Mouse (Mus musculus): ENCODE measurements around the gene Cdk14. TPM values are rescaled to one million over a fixed set of nuclear protein-coding genes. Genes with fewer than 3 reads are reported as not detected.

The Cdk14 gene
- total RNA-seq, 2 experiments from 2014 or later, result 2.6 to 5.3 TPM

GRCm38 (mm10) chr5:5326716-5327115 is 93.4 kb downstream of the Cdk14 start:
- TF ChIP-seq CTCF (IDR thresholded peaks at IDR 0.05), result no peak
- Histone ChIP-seq H3K4me3 (no peak overlapping the region), H3K27ac (no peak overlapping the region)
- intact Hi-C loops (cut with DNase I), result no loop called here
- DNase-seq, result peak; percentile 64

GRCm38 (mm10) chr5:5322699-5323098 is 97.4 kb downstream of the Cdk14 start:
- Histone ChIP-seq H3K27ac (no peak overlapping the region), H3K4me3 (no peak overlapping the region)
- DNase-seq, result no peak
- TF ChIP-seq CTCF (IDR thresholded peaks at IDR 0.05), result no peak
- intact Hi-C loops (cut with DNase I), result no loop called here

GRCm38 (mm10) chr5:5320506-5321181 is 99.5 kb downstream of the Cdk14 start:
- DNase-seq, result no peak
- intact Hi-C loops (cut with DNase I), result no loop called here

GRCm38 (mm10) chr5:5319824-5320505 is 100.1 kb downstream of the Cdk14 start:
- no peak for TF ChIP-seq CTCF (IDR thresholded peaks at IDR 0.05)
- Histone ChIP-seq H3K4me3 (peak overlapping the region; percentile 31), H3K27ac (peak overlapping the region; percentile 48; the same call in 1 of the 2 replicates)
- peak; percentile 25 for DNase-seq
- intact Hi-C loops (cut with DNase I), result no loop called here

More at GRCm38 (mm10) chr5:5320506-5321181, 99.5 kb downstream of the Cdk14 start:
- no peak for TF ChIP-seq CTCF (IDR thresholded peaks at IDR 0.05)
- peak overlapping the region; percentile 31 for H3K4me3 ChIP-seq
- peak overlapping the region; percentile 48; the same call in 1 of the 2 replicates for H3K27ac ChIP-seq

- intact Hi-C loops (cut with DNase I), result no loop called here
Observed at GRCm38 (mm10) chr5:5314270-5314669, 105.8 kb downstream of the Cdk14 start.

GRCm38 (mm10) chr5:5313195-5313760 is 106.8 kb downstream of the Cdk14 start:
- peak; percentile 45 for DNase-seq
- intact Hi-C loops (cut with DNase I), result no loop called here
- no peak for TF ChIP-seq CTCF (IDR thresholded peaks at IDR 0.05)
- Histone ChIP-seq H3K27ac (peak overlapping the region; percentile 25; the same call in 1 of the 2 replicates), H3K4me3 (peak overlapping the region; percentile 29)

More at GRCm38 (mm10) chr5:5314270-5314669, 105.8 kb downstream of the Cdk14 start:
- no peak for DNase-seq
- no peak for TF ChIP-seq CTCF (IDR thresholded peaks at IDR 0.05)
- no peak overlapping the region for H3K4me3 ChIP-seq
- no peak overlapping the region for H3K27ac ChIP-seq

GRCm38 (mm10) chr5:5305286-5305685 is 114.8 kb downstream of the Cdk14 start:
- H3K27ac ChIP-seq, result no peak overlapping the region
- no peak for DNase-seq
- no peak overlapping the region for H3K4me3 ChIP-seq
- no peak for TF ChIP-seq CTCF (IDR thresholded peaks at IDR 0.05)
- intact Hi-C loops (cut with DNase I), result no loop called here

- no peak for DNase-seq
- intact Hi-C loops (cut with DNase I), result no loop called here
- no peak for TF ChIP-seq CTCF (IDR thresholded peaks at IDR 0.05)
- H3K27ac ChIP-seq, result no peak overlapping the region
- no peak overlapping the region for H3K4me3 ChIP-seq
Observed at GRCm38 (mm10) chr5:5303102-5303670, 116.9 kb downstream of the Cdk14 start.

- DNase-seq, result no peak
- intact Hi-C loops (cut with DNase I), result no loop called here
- no peak for TF ChIP-seq CTCF (IDR thresholded peaks at IDR 0.05)
- Histone ChIP-seq H3K4me3 (no peak overlapping the region), H3K27ac (no peak overlapping the region)
Observed at GRCm38 (mm10) chr5:5301571-5302079, 118.5 kb downstream of the Cdk14 start.

- intact Hi-C loops (cut with DNase I), result no loop called here
- no peak for DNase-seq
- Histone ChIP-seq H3K4me3 (no peak overlapping the region), H3K27ac (no peak overlapping the region)
- TF ChIP-seq CTCF (IDR thresholded peaks at IDR 0.05), result no peak
Observed at GRCm38 (mm10) chr5:5300998-5301397, 119.1 kb downstream of the Cdk14 start.

GRCm38 (mm10) chr5:5300290-5300689 is 119.8 kb downstream of the Cdk14 start:
- no peak for TF ChIP-seq CTCF (IDR thresholded peaks at IDR 0.05)
- Histone ChIP-seq H3K27ac (no peak overlapping the region), H3K4me3 (no peak overlapping the region)
- intact Hi-C loops (cut with DNase I), result no loop called here
- no peak for DNase-seq

GRCm38 (mm10) chr5:5297222-5297621 is 122.9 kb downstream of the Cdk14 start:
- no peak for DNase-seq
- TF ChIP-seq CTCF (IDR thresholded peaks at IDR 0.05), result no peak
- intact Hi-C loops (cut with DNase I), result no loop called here
- Histone ChIP-seq H3K4me3 (no peak overlapping the region), H3K27ac (no peak overlapping the region)

GRCm38 (mm10) chr5:5296773-5297172 is 123.3 kb downstream of the Cdk14 start:
- DNase-seq, result no peak
- peak; percentile 23; the same call in 1 of the 2 replicates for TF ChIP-seq CTCF (IDR thresholded peaks at IDR 0.05)
- Histone ChIP-seq H3K27ac (no peak overlapping the region), H3K4me3 (no peak overlapping the region)
- intact Hi-C loops (cut with DNase I), result no loop called here
